Mouse (Mus musculus) limb, embryonic 10.5 days (tissue): ENCODE data around the gene Gm20458. TPM values are rescaled to one million over a fixed set of nuclear protein-coding genes. Genes with fewer than 3 reads are reported as not detected.

Experiments
- DNase-seq: peaks from one replicate; pipeline ENCODE4 v3.0.0-alpha.2; 2017; ENCODE audit warnings: low spot score
- H3K27ac ChIP-seq: fragments of 300-500 bp; sonication (generic); 2 replicates; pipeline ENCODE4 v1.5.1; 2016; ENCODE audit warnings: mild to moderate bottlenecking
- H3K27me3 ChIP-seq: fragments of 300-500 bp; sonication (generic); 2 replicates; pipeline ENCODE4 v1.6.1; 2016; ENCODE audit warnings: low read depth, mild to moderate bottlenecking; ENCODE audit not compliant: poor library complexity, severe bottlenecking
- H3K36me3 ChIP-seq: fragments of 300-500 bp; sonication (generic); 2 replicates; pipeline ENCODE4 v1.6.1; 2016; ENCODE audit warnings: mild to moderate bottlenecking, moderate library complexity
- H3K4me1 ChIP-seq: fragments of 300-500 bp; sonication (generic); 2 replicates; pipeline ENCODE4 v1.6.1; 2016
- H3K4me3 ChIP-seq: fragments of 300-500 bp; sonication (generic); 2 replicates; pipeline ENCODE4 v1.5.1; 2016; ENCODE audit warnings: mild to moderate bottlenecking, moderate library complexity
- H3K9me3 ChIP-seq: fragments of 300-500 bp; sonication (generic); replicated peaks from 2 replicates; pipeline ENCODE4 v1.6.1; 2016; ENCODE audit warnings: mild to moderate bottlenecking
- WGBS: fragments of 180-500 bp; shearing (Covaris S2); methylation state at CpG from one replicate; pipeline ENCODE4 v1.1.7; 2016; 5-methylcytosine and 5-hydroxymethylcytosine counted together
- polyA plus RNA-seq: library from polyadenylated mRNA; unstranded; fragments of >200 nt; fragmentation: Nextera tagmentation; extraction: Ambion mirVana; gene quantifications from 2 replicates; pipeline ENCODE4 v1.2.1, GENCODE M21; 2016

Gene Gm20458
- polyA plus RNA-seq, 1 experiment from 2014 or later, result 3.2 TPM

GRCm38 (mm10) chr2:164518266-164519170 lies 57.8 kb downstream of the Gm20458 start:
- H3K27ac ChIP-seq, result no peak overlapping the region
- no peaks in the 10 kb centered on the region for H3K9me3 ChIP-seq
- H3K4me1 ChIP-seq, result peaks cover 19% of the 10 kb centered on the region
- H3K27me3 ChIP-seq, result peaks cover 19% of the 10 kb centered on the region
- H3K36me3 ChIP-seq, result no peaks in the 10 kb centered on the region
- WGBS, result 57% methylated on average over 11 of the region's 11 CpGs
- no peak for DNase-seq
- no peak overlapping the region for H3K4me3 ChIP-seq

DNA sequence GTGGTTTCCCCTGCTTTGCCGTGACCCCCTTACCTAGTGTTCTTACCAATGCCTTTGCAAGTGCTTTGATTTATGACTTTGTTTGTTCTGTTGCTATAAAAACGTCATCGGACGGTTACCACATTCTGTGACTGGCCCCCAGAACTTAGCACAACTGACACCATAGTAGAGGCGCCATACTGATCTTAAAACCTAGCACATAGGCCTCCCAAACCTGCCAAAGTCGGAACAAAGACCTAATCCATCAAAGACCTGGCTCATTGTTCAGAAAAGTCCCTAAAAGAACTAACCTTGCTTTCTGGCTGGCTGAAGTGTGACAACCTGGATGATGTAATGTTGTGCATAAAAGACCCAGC lies 58.4 kb downstream of the Gm20458 start:
- Histone ChIP-seq H3K4me3 (no peak overlapping the region), H3K4me1 (peaks cover 19% of the 10 kb centered on the region), H3K36me3 (no peaks in the 10 kb centered on the region), H3K27ac (no peak overlapping the region), H3K9me3 (no peaks in the 10 kb centered on the region), H3K27me3 (peaks cover 21% of the 10 kb centered on the region)
- no peak for DNase-seq
- WGBS, result 53% methylated on average over 6 of the region's 6 CpGs

- peak; percentile 46 for DNase-seq
- H3K27me3 ChIP-seq, result peaks cover 21% of the 10 kb centered on the region
- 16% methylated on average over 3 of the region's 3 CpGs for WGBS
- peaks cover 19% of the 10 kb centered on the region for H3K4me1 ChIP-seq
- no peaks in the 10 kb centered on the region for H3K9me3 ChIP-seq
- no peaks in the 10 kb centered on the region for H3K36me3 ChIP-seq
- no peak overlapping the region for H3K4me3 ChIP-seq
- no peak overlapping the region for H3K27ac ChIP-seq
Measured at GRCm38 (mm10) chr2:164520782-164521181, 60.0 kb downstream of the Gm20458 start.

DNA sequence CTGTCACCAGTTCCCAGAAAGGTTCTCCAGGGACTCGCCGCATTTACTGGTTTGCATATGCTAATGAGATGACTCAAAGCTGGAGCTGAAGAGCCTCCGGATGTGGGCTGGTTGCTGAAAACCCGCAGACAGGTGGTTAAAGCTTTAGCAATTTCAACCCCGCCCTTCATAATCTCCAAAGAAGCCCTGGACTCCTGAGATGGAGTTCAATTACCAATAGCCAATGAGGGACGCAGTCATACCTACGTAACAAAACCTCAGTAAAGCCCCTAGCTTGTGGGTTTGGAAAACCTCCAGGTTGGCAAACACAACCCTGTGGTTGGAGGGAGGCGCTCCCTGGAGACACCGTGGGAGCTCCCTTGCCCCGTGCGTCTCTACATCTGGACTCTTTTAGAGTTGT lies 61.1 kb downstream of the Gm20458 start:
- peaks cover 21% of the 10 kb centered on the region for H3K27me3 ChIP-seq
- peaks cover 19% of the 10 kb centered on the region for H3K4me1 ChIP-seq
- 17% methylated on average over 11 of the region's 11 CpGs for WGBS
- no peak for DNase-seq
- no peak overlapping the region for H3K4me3 ChIP-seq
- H3K36me3 ChIP-seq, result no peaks in the 10 kb centered on the region
- peaks cover under 1% of the 10 kb centered on the region; the same call in 1 of the 2 replicates for H3K9me3 ChIP-seq
- H3K27ac ChIP-seq, result no peak overlapping the region

GRCm38 (mm10) chr2:164522280-164522679 lies 61.5 kb downstream of the Gm20458 start:
- peaks cover 21% of the 10 kb centered on the region for H3K27me3 ChIP-seq
- H3K27ac ChIP-seq, result no peak overlapping the region
- DNase-seq, result no peak
- H3K4me1 ChIP-seq, result peaks cover 19% of the 10 kb centered on the region
- 25% methylated on average over 8 of the region's 8 CpGs for WGBS
- no peak overlapping the region for H3K4me3 ChIP-seq
- H3K36me3 ChIP-seq, result no peaks in the 10 kb centered on the region
- peaks cover 2% of the 10 kb centered on the region; the same call in 1 of the 2 replicates for H3K9me3 ChIP-seq

DNA sequence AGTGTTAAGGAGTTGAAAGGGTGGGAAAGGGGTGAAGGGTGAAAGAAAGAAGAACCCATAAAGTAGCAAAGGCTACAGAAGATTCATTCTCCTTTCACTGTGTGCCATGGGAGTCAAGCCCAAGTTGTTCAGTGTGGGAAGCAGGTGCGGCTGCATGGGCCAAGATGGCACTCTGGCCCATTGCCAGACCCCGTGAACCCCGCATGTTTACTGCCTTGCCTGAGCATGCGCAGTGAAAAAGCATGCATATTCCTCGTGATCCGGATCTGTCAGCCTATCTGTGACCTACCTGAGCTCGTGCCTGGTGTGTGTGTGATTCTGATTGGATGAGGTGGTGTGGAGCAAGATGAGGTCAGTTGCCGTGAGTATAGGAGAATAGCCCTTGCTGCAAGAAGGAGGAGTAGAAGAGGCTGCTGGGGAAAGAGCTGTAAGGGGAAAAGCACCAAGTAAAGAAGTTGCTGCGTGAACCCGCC lies 62.6 kb downstream of the Gm20458 start:
- WGBS, result 82% methylated on average over 10 of the region's 10 CpGs
- peaks cover 16% of the 10 kb centered on the region for H3K4me1 ChIP-seq

DNA sequence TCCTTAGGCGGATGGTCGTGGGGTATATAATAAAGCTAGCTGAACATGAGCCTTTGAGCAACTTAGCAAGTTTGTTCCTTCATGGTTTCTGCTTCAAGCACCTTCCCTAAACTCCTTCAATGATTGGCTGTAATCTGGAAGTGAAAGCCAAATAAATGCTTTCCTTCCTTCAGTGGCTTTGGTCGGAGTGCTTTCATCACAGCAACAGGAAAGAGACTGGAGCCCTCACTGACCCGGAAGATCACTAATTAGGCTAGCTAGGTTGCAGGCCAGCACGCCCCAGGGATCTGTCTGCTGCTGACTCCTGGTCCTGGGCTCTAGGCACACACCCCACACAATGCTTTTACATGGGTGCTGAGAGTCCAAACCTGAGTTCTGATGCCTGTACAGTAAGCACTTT lies 67.8 kb downstream of the Gm20458 start:
- DNase-seq, result no peak
- Histone ChIP-seq H3K4me1 (no peaks in the 10 kb centered on the region), H3K27ac (no peak overlapping the region), H3K36me3 (no peaks in the 10 kb centered on the region), H3K27me3 (peaks cover 2% of the 10 kb centered on the region; the same call in 1 of the 2 replicates), H3K4me3 (no peak overlapping the region), H3K9me3 (peaks cover 2% of the 10 kb centered on the region; the same call in 1 of the 2 replicates)
- WGBS, result 62% methylated on average over 5 of the region's 5 CpGs

More for the DNA sequence above, 62.6 kb downstream of the Gm20458 start:
- Histone ChIP-seq H3K27me3 (peaks cover 21% of the 10 kb centered on the region), H3K9me3 (peaks cover 2% of the 10 kb centered on the region; the same call in 1 of the 2 replicates), H3K36me3 (no peaks in the 10 kb centered on the region), H3K27ac (no peak overlapping the region), H3K4me3 (no peak overlapping the region)
- DNase-seq, result no peak

GRCm38 (mm10) chr2:164531169-164531568 lies 70.4 kb downstream of the Gm20458 start:
- H3K27ac ChIP-seq, result no peak overlapping the region

DNA sequence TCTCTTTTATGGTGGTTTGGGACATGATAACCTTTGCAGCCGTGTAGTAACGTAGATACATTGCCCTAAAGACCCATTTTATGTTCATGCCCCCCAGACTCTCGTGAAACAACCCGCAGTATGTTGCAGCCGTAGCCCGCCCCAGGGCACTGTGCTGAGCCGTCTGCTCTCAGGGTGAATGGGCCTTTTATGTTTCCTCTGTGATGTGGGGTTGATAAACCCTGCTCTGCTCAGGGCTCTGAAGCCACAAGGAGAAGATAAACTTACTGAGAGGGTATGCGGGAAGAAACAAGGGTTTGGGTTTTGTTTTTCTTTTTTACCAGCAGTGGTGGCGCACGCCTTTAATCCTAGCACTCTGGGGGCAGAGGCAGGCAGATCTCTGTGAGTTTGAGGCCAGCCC lies 73.5 kb downstream of the Gm20458 start:
- 70% methylated on average over 10 of the region's 10 CpGs for WGBS
- Histone ChIP-seq H3K4me1 (no peaks in the 10 kb centered on the region), H3K4me3 (no peak overlapping the region), H3K27me3 (no peaks in the 10 kb centered on the region), H3K9me3 (no peaks in the 10 kb centered on the region), H3K36me3 (no peaks in the 10 kb centered on the region), H3K27ac (no peak overlapping the region)
- no peak for DNase-seq

More at GRCm38 (mm10) chr2:164531169-164531568, 70.4 kb downstream of the Gm20458 start:
- H3K27me3 ChIP-seq, result no peaks in the 10 kb centered on the region
- WGBS, result 5% methylated on average over 3 of the region's 3 CpGs
- DNase-seq, result peak; percentile 84
- no peak overlapping the region for H3K4me3 ChIP-seq
- no peaks in the 10 kb centered on the region for H3K36me3 ChIP-seq
- peaks cover 2% of the 10 kb centered on the region; the same call in 1 of the 2 replicates for H3K9me3 ChIP-seq
- H3K4me1 ChIP-seq, result no peaks in the 10 kb centered on the region

- H3K4me1 ChIP-seq, result peaks cover 6% of the 10 kb centered on the region; the same call in 1 of the 2 replicates
- no peak overlapping the region for H3K27ac ChIP-seq
- H3K27me3 ChIP-seq, result no peaks in the 10 kb centered on the region
- no peaks in the 10 kb centered on the region for H3K36me3 ChIP-seq
- WGBS, result 87% methylated on average over 4 of the region's 4 CpGs
- no peak overlapping the region for H3K4me3 ChIP-seq
- no peaks in the 10 kb centered on the region for H3K9me3 ChIP-seq
- DNase-seq, result no peak
Measured at GRCm38 (mm10) chr2:164537003-164537402, 76.2 kb downstream of the Gm20458 start.

Other genes starting within 250 kb of the Gm20458 start
- not detected in 2 replicates for gene Wfdc15b, start 239.3 kb upstream of the Gm20458 start, polyA plus RNA-seq
- gene Svs2, start 222.5 kb upstream of the Gm20458 start, polyA plus RNA-seq, result not detected in 2 replicates
- gene Svs3b, start 204.3 kb upstream of the Gm20458 start, polyA plus RNA-seq, result not detected in 2 replicates
- not detected in 2 replicates for gene Svs4, start 182.5 kb upstream of the Gm20458 start, polyA plus RNA-seq
- not detected in 2 replicates for gene Svs3a, start 171.7 kb upstream of the Gm20458 start, polyA plus RNA-seq
- not detected in 2 replicates for gene Svs6, start 144.2 kb upstream of the Gm20458 start, polyA plus RNA-seq
- gene Svs5, start 128.2 kb upstream of the Gm20458 start, polyA plus RNA-seq, result not detected in 2 replicates
- 0.46 TPM in 1 of 2 replicates, not detected in the other for gene Slpi, start 71.9 kb upstream of the Gm20458 start, polyA plus RNA-seq
- gene Rbpjl, start 57.8 kb upstream of the Gm20458 start, polyA plus RNA-seq, result 0.03 TPM in 1 of 2 replicates, not detected in the other
- gene Matn4, start 55.8 kb upstream of the Gm20458 start, polyA plus RNA-seq, result 0.15 and 3.0 TPM in 2 replicates
- gene Sdc4, start 17.1 kb upstream of the Gm20458 start, polyA plus RNA-seq, result 22.1 and 24.2 TPM in 2 replicates
- 54.4 and 54.5 TPM in 2 replicates for gene Sys1, start 4.0 kb upstream of the Gm20458 start, polyA plus RNA-seq
- gene Trp53tg5, start 12.8 kb downstream of the Gm20458 start, polyA plus RNA-seq, result not detected in 2 replicates
- gene Dbndd2, start 25.1 kb downstream of the Gm20458 start, polyA plus RNA-seq, result 0.70 and 2.1 TPM in 2 replicates
- gene Pigt, start 36.6 kb downstream of the Gm20458 start, polyA plus RNA-seq, result 35.7 and 37.5 TPM in 2 replicates
- 35.5 and 40.0 TPM in 2 replicates for gene Wfdc2, start 101.4 kb downstream of the Gm20458 start, polyA plus RNA-seq
- gene Spint3, start 112.5 kb downstream of the Gm20458 start, polyA plus RNA-seq, result not detected in 2 replicates
- gene Wfdc6a, start 124.5 kb downstream of the Gm20458 start, polyA plus RNA-seq, result not detected in 2 replicates
- not detected in 2 replicates for gene Eppin, start 132.6 kb downstream of the Gm20458 start, polyA plus RNA-seq
- not detected in 2 replicates for gene Wfdc6b, start 152.6 kb downstream of the Gm20458 start, polyA plus RNA-seq
- not detected in 2 replicates for gene Wfdc8, start 152.7 kb downstream of the Gm20458 start, polyA plus RNA-seq
- gene Wfdc16, start 177.8 kb downstream of the Gm20458 start, polyA plus RNA-seq, result not detected in 2 replicates
- not detected in 2 replicates for gene Wfdc10, start 195.1 kb downstream of the Gm20458 start, polyA plus RNA-seq
- not detected in 2 replicates for gene Wfdc9, start 195.6 kb downstream of the Gm20458 start, polyA plus RNA-seq
- gene Wfdc11, start 213.1 kb downstream of the Gm20458 start, polyA plus RNA-seq, result not detected in 2 replicates
- not detected in 2 replicates for gene Wfdc13, start 224.1 kb downstream of the Gm20458 start, polyA plus RNA-seq
- not detected in 2 replicates for gene Spint4, start 237.5 kb downstream of the Gm20458 start, polyA plus RNA-seq